In genomic region chr16:19027096-19027495, GRCm38 (mm10) we compare ENCODE assay signal across 23 mouse cellular contexts.
"Had no signal": no experiment of that assay in that cellular context is flagged by ENCODE, and none has a peak within 500 bp of the region (broad histone marks: within the 10 kb centered on the region; RNA-seq: fewer than 3 reads in every experiment).

No protein-coding gene starts in this region.

- H3K4me1 ChIP-seq: intestine, embryonic 15.5 days; kidney, embryonic 15.5 days; limb, embryonic 10.5 days; limb, embryonic 13.5 days; liver, embryonic 13.5 days; lung, embryonic 15.5 days had no signal

- H3K4me3 ChIP-seq: intestine, embryonic 15.5 days; kidney, embryonic 15.5 days; left cerebral cortex, adult 2 months; limb, embryonic 10.5 days; limb, embryonic 13.5 days; liver, embryonic 13.5 days; lung, embryonic 15.5 days had no signal

- H3K36me3 ChIP-seq: intestine, embryonic 15.5 days; kidney, embryonic 15.5 days; limb, embryonic 10.5 days; limb, embryonic 13.5 days; liver, embryonic 13.5 days; lung, embryonic 15.5 days had no signal

- ATAC-seq: intestine, embryonic 15.5 days had no signal

- H3K9ac ChIP-seq: intestine, embryonic 15.5 days; kidney, embryonic 15.5 days; limb, embryonic 13.5 days; liver, embryonic 13.5 days; lung, embryonic 15.5 days had no signal

- H3K27me3 ChIP-seq: intestine, embryonic 15.5 days; kidney, embryonic 15.5 days; limb, embryonic 13.5 days; liver, embryonic 13.5 days; lung, embryonic 15.5 days had no signal

- DNase-seq: kidney, adult 11 months; kidney, adult 8-10 months; kidney, postnatal 10 days; kidney, postnatal 36 days; layer of hippocampus, postnatal 36 days; liver, embryonic 13.5 days; lung, postnatal 10 days; lung, postnatal 4 days; midbrain, embryonic 14.5 days; right cerebral cortex, adult 18-20 months; right cerebral cortex, postnatal 14 days; right cerebral cortex, postnatal 4 days; thymus, adult 2 months; thymus, postnatal 14 days; thymus, postnatal 4 days had no signal

- H3K4me2 ChIP-seq: intestine, embryonic 15.5 days; kidney, embryonic 15.5 days; limb, embryonic 13.5 days; liver, embryonic 13.5 days; lung, embryonic 15.5 days; midbrain, embryonic 11.5 days had no signal

- H3K27ac ChIP-seq: intestine, embryonic 15.5 days; kidney, embryonic 15.5 days; left cerebral cortex, adult 2 months; limb, embryonic 10.5 days; limb, embryonic 13.5 days; liver, embryonic 13.5 days; lung, embryonic 15.5 days; stomach, postnatal 0 days had no signal

- H3K9me3 ChIP-seq: intestine, embryonic 15.5 days; kidney, embryonic 15.5 days; limb, embryonic 10.5 days; limb, embryonic 13.5 days; liver, embryonic 13.5 days; lung, embryonic 15.5 days had no signal
